Mouse (Mus musculus) embryo, embryonic 11.5 days (tissue): ENCODE measurements around the gene Slc17a2.
"Not testable (repeated sequence)": the region's sequence is repeated elsewhere in the genome, so short reads cannot be mapped to it uniquely, and the experiment has no call there.

Experiments used
- DNase-seq: peaks from one replicate; pipeline ENCODE4 v3.0.0-alpha.2; 2012; ENCODE audit warnings: low read depth, low spot score

Gene Slc17a2

GRCm38 (mm10) chr13:23806422-23807052 lies at the start of gene Slc17a2:
Gene Slc17a2, plus strand, starts transcription at chr13:23806993.
- DNase-seq = no peak

DNA sequence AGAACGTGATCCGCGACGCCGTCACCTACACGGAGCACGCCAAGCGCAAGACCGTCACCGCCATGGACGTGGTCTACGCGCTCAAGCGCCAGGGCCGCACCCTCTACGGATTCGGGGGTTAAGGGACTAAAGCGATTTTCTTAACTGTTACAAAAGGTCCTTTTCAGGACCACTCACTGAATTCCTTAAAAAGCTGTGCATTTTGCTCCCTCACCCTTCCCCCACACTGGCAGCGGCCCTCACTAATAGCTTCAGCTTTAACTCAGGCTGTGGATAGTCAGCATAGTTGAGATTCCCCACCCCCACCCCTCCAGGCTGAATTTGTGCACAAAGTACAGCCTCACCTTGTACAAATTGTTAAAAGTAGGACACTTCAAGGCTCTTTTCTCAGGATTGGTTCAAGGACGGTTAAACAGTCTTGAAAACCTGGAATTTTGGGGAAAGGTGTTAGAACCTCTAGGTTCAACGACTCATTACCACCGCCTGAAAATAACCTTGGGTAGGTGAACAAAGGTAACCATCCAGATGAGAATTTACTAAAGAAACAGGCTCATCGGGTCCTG lies 49.5 kb upstream of the Slc17a2 start:
- no peak for DNase-seq

- DNase-seq = no peak
Measured at GRCm38 (mm10) chr13:23757921-23758320, 48.9 kb upstream of the Slc17a2 start.

DNA sequence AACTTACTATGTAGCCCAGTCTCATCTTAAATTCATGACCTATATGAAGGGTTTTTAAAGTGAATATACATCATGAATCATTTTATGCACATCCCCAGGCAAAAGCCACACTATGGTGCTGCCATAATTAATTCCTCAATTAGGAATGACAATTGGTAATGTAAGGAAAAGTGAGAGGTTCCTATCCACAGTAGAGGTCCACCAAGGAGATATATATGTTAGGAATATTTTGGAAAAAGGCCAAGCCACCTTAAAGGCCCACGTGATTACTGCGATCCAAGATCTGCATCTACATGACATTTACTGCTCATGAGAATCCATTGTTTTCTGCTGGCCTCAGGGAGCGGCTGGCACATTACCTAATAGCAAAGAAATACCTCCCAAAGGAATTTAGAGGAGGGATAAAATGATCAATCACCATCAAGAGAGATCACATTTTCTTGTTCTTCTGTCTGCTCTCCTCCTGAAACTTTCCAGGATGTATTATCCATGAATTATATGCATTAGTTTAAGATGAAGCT lies 47.5 kb upstream of the Slc17a2 start:
- DNase-seq = no peak

DNA sequence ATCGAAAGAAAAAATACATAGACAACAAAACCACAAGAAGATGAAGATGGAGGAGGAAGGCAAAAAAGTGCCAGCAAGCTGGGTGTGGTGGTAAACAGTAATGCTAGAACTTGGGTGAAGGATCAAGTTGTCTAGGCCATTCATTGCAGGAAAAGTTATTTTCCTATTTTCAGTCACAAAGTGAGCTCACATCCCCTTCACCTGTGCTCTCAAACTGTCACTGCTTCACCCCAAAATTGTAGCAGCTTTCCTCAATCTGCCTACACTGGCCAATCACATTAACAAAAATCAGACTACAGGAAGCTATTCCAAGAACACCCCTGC lies 46.9 kb upstream of the Slc17a2 start:
- DNase-seq = no peak

- DNase-seq = no peak
Measured at GRCm38 (mm10) chr13:23760240-23760971, 46.4 kb upstream of the Slc17a2 start.

DNA sequence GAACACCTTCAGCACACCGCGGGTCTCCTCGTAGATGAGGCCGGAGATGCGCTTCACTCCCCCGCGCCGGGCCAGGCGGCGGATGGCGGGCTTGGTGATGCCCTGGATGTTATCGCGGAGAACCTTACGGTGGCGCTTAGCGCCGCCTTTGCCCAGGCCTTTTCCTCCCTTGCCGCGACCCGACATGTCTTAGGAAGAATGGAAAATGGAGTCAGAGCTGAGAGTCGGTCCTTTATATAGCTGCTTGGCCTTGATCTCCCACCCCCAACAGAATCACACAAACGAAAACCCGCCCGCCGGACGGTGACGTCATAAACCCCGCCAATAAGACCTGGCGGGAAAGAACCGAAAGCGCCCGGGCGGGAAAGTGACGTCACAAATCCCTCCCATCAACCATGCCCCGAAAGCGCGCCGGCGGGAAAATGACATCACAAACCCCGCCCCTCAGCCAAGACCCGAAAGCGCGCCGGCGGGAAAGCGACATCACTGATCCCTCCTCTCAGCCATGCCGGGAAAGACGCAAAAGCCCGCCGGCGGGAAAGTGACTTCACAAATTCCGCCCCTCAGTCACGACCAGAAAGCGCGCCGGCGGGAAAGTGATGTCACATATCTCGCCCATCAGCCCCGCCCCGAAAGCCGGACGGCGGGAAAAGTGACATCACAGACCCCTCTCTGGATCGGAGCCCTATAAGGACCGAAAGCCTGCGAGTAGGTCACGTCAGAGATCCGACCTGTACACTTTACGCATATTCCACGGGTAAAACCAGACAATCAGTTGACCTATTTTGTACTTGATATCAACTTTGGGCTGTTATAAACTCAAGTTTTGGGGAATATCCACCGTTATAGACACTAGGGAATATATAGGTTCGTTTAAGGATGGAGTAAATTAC lies 45.6 kb upstream of the Slc17a2 start, which contains the start of gene Hist1h4a:
Hist1h4a (minus strand) TSS at position 259 of the 893 bp plus-strand sequence.
- peak; percentile 96 for DNase-seq

DNA sequence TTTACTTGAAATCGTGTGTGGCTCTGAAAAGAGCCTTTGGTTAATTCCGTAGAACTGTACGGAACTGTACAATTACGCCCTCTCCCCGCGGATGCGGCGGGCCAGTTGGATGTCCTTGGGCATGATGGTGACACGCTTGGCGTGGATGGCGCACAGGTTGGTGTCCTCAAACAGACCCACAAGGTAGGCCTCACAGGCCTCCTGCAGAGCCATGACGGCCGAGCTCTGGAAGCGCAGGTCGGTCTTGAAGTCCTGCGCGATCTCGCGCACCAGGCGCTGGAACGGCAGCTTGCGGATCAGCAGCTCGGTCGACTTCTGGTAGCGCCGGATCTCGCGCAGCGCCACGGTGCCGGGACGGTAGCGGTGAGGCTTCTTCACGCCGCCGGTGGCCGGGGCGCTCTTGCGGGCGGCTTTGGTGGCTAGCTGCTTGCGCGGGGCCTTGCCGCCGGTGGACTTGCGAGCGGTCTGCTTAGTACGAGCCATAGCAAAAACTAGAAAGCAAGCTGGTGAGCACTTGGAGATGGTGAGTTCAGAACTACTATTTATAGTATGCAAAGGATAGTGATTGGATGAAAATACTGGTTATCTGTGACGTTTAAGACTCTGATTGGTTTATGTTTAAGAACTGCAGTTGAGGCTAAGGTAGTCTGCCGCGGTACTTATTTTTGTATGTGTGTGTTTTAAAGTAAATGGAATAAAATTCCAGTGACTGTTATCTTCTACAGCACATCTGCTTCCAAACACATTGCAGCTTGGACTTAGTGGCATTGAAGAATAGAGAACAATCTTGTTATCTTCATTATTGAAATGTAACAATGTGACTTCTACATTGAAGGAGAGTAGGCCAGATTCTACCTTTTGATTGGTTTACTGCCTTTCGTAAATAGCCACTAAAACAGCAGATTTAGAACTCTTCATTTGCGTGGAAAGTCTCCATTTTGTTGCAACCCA lies 44.6 kb upstream of the Slc17a2 start, which contains the start of gene Hist1h3a:
Hist1h3a (minus strand) TSS at position 516 of the 951 bp plus-strand sequence.
- DNase-seq = peak; percentile 79

- DNase-seq = no peak
Measured at GRCm38 (mm10) chr13:23763242-23763585, 43.6 kb upstream of the Slc17a2 start.

DNA sequence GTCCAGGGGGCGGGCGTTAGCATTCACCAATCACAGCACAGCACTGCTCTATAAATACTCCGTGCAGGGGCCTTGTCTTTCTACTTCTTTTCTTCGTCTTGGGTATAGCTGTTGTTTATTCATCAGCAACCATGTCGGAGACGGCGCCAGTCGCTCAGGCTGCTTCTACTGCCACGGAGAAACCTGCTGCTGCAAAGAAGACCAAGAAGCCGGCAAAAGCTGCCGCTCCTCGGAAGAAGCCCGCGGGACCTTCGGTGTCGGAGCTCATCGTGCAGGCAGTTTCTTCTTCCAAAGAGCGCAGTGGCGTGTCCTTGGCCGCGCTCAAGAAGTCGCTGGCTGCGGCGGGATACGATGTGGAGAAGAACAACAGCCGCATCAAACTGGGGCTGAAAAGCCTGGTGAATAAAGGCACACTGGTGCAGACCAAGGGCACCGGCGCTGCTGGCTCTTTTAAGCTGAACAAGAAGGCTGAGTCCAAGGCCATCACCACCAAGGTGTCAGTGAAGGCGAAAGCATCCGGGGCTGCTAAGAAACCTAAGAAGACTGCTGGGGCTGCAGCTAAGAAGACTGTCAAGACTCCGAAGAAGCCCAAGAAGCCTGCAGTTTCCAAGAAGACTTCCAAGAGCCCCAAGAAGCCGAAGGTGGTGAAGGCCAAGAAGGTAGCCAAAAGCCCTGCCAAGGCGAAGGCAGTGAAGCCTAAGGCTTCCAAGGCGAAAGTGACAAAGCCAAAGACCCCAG lies 43.0 kb upstream of the Slc17a2 start, which contains the start of gene Hist1h1a:
Hist1h1a (plus strand) TSS at position 81 of the 738 bp plus-strand sequence.
- peak; percentile 86 for DNase-seq

- DNase-seq = no peak
Measured at GRCm38 (mm10) chr13:23764324-23765171, 42.2 kb upstream of the Slc17a2 start.

DNA sequence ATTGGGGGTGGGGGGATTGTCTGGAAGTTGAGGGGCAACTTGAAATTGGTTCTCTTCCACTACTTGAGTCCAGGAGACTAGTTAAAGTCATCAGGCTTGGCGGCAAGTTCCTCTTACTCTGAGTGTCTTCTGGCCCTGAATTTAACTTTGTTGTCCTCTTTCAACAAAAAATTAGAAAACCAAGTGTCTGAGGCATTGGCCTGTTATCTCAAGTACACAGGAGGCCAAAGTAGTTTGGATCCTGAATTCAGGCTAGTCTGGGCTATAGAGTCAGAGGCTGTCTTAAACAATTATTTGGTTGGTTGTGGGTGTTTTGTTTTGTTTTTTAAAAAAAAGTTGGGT lies 41.6 kb upstream of the Slc17a2 start:
- DNase-seq = no peak

DNA sequence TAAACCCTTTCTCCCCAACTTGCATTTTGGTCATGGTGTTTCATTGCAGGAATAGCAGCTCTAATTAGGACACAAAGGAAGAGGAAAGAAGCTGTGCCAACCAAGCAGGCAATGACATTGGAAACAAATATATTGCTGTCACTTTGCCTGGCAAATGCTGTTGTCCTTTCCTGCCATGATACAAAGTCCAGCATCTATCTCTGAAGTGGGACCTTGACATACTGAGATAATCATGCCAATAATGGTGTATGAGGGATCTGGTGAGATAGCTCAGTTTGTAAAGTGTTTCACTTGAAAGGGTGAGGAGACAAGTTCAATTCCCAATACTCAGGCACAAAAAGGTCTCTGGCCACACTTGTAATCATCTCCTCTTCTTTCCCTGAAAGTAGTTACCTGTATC lies 40.0 kb upstream of the Slc17a2 start:
- DNase-seq = no peak

DNA sequence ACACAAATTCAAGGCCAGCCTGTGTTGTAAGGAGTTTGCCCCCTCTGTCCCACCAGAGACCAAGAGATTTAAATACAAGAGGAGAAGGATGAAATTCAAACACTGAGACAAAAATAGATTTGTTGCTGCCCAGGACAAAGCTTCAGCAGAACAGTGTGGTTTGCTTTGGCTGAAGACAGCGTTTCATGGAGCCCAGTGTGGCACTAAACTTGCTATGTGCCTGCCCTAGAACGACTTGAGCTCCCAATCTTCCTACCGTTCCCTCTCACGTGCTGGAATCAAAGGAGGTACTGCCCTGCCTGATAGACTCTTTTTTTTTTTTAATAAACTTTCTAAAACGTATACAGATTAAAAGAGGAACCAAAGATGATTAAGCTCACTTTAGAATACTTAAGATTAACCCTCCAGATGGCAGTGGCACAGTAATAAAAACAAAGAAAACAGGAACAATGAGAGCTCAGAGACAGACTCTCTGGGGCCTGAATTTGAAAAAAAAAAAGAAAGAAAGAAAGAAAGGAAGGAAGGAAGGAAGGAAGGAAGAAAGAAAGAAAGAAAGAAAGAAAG lies 37.9 kb upstream of the Slc17a2 start:
- DNase-seq = no peak

DNA sequence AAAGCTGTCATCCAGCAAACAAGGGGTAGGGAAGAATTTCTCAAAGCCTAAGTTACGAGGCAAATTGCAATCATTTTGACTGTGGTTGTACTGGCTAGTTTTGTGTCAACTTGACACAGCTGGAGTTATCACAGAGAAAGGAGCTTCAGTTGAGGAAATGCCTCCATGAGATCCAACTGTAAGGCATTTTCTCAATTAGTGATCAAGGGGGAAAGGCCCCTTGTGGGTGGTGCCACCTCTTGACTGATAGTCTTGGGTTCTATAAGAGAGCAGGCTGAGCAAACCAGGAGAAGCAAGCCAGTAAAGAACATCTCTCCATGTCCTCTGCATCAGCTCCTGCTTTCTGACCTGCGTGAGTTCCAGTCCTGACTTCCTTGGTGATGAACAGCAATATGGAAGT lies 37.2 kb upstream of the Slc17a2 start, which contains the start of gene Trim38:
Trim38 (plus strand) TSS at position 301 of the 400 bp plus-strand sequence.
- not testable (repeated sequence) for DNase-seq

GRCm38 (mm10) chr13:23772561-23773313 lies 34.1 kb upstream of the Slc17a2 start:
- DNase-seq = peak; percentile 57

DNA sequence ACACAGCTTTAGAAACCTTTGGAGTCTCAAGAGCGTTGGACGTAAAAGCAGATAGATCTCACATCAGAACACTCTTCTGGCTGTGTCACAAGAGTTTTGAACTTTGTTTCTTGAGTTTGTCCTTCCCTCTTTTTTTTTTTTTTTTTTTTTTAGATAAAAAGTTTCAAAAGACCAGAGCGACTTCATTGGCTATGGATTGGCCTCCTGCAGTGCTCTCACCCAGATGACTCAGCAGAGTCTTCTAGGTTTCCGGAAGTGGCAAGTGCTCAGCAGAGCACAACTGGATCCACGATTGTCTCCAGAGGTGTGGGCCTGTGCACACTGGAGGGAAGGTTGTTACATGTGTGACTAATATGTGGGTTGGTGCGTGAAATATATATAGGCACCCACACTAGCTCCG lies 28.5 kb upstream of the Slc17a2 start:
- DNase-seq = no peak

DNA sequence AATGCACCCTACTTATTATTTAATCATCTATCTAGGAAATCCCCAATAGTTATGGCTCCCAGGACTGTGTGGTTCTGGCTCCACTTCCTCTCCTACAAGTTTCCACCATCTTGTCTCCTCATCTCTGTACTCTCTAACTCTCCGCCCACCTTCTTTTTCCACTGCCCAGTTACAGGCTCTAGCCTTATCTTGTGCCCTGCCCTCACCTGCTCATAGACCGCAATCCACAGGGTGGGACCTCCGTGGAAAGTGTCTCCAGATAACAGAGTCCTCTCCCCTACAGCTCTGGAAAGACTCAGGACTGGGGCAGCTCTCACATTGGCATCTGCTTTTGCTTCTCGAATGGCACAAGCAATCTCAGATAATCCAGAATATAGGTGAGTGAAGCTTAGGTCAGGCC lies 27.8 kb upstream of the Slc17a2 start:
- DNase-seq = no peak
